Mouse (Mus musculus) forebrain, embryonic 14.5 days (tissue): ENCODE measurements around the gene Hist1h4j. TPM values are rescaled to one million over a fixed set of nuclear protein-coding genes. Genes with fewer than 3 reads are reported as not detected.
"Not testable (repeated sequence)": the region's sequence is repeated elsewhere in the genome, so short reads cannot be mapped to it uniquely, and the experiment has no call there.

Experiments
- ATAC-seq: fragments of 200-750 bp; cut with Nextera tagmentation; 2 replicates; pipeline ENCODE4 v1.8.0; 2017; ENCODE audit warnings: mild to moderate bottlenecking, moderate library complexity
- DNase-seq: peaks from one replicate; pipeline ENCODE4 v3.0.0-alpha.2; 2015; ENCODE audit warnings: low spot score
- H3K27ac ChIP-seq: fragments of 300-500 bp; sonication (generic); 2 replicates; pipeline ENCODE4 v1.5.1; 2014; ENCODE audit warnings: low read depth, mild to moderate bottlenecking, control low read depth, low read length, moderate library complexity
- H3K27me3 ChIP-seq: fragments of 300-500 bp; sonication (generic); replicated peaks from 2 replicates; pipeline ENCODE4 v1.6.1; 2014; ENCODE audit warnings: low read length, control low read depth, mixed read lengths; ENCODE audit not compliant: control insufficient read depth, insufficient read depth
- H3K36me3 ChIP-seq: fragments of 300-500 bp; sonication (generic); 2 replicates; pipeline ENCODE4 v1.6.1; 2014; ENCODE audit warnings: low read length, control low read depth; ENCODE audit not compliant: control insufficient read depth, insufficient read depth
- H3K4me1 ChIP-seq: fragments of 300-500 bp; sonication (generic); 2 replicates; pipeline ENCODE4 v1.6.1; 2014; ENCODE audit warnings: antibody characterized with exemption, low read length, control low read depth; ENCODE audit not compliant: control insufficient read depth, insufficient read depth
- H3K4me2 ChIP-seq: fragments of 300-500 bp; sonication (generic); 2 replicates; pipeline ENCODE4 v1.6.1; 2014; ENCODE audit warnings: mild to moderate bottlenecking, control low read depth, low read length
- H3K4me3 ChIP-seq: fragments of 300-500 bp; sonication (generic); 2 replicates; pipeline ENCODE4 v1.5.1; 2014; ENCODE audit warnings: low read depth, low read length, control low read depth
- H3K9ac ChIP-seq: fragments of 300-500 bp; sonication (generic); 2 replicates; pipeline ENCODE4 v1.6.1; 2014; ENCODE audit warnings: mild to moderate bottlenecking, low read length, control low read depth, moderate library complexity
- H3K9me3 ChIP-seq: fragments of 300-500 bp; sonication (generic); replicated peaks from 2 replicates; pipeline ENCODE4 v1.6.1; 2016; ENCODE audit warnings: low read length, control low read depth, mixed read lengths; ENCODE audit not compliant: control insufficient read depth
- WGBS: fragments of 180-500 bp; shearing (Covaris S2); extraction: QIAGEN DNeasy Blood & Tissue Kit; methylation state at CpG from one replicate; pipeline ENCODE4 v1.1.7; 2014; 5-methylcytosine and 5-hydroxymethylcytosine counted together
- polyA plus RNA-seq: library from polyadenylated mRNA; unstranded; fragments of >200 nt; fragmentation: Nextera tagmentation; extraction: Ambion mirVana; gene quantifications from 2 replicates; pipeline ENCODE4 v1.2.1, GENCODE M21; 2014

The Hist1h4j gene
- polyA plus RNA-seq, 1 experiment from 2014 or later: 1.7 TPM

- peak overlapping the region; percentile 48 for H3K4me3 ChIP-seq
- H3K9me3 ChIP-seq: no peaks in the 10 kb centered on the region
- peaks cover 22% of the 10 kb centered on the region for H3K4me1 ChIP-seq
- H3K4me2 ChIP-seq: peak overlapping the region; percentile 76
- peak overlapping the region; percentile 83 for H3K9ac ChIP-seq
- no peaks in the 10 kb centered on the region for H3K36me3 ChIP-seq
- H3K27ac ChIP-seq: peak overlapping the region; percentile 92
- peak; percentile 98 for DNase-seq
- H3K27me3 ChIP-seq: no peaks in the 10 kb centered on the region
- peak; percentile 89 for ATAC-seq
- 3% methylated on average over 33 of the region's 33 CpGs for WGBS
Observed at GRCm38 (mm10) chr13:21778814-21779766, 44.2 kb downstream of the Hist1h4j start.

- peaks cover 26% of the 10 kb centered on the region for H3K4me1 ChIP-seq
- H3K36me3 ChIP-seq: no peaks in the 10 kb centered on the region
- no peaks in the 10 kb centered on the region for H3K27me3 ChIP-seq
- H3K9ac ChIP-seq: peak within 1 kb of the TSS; percentile 83
- H3K4me2 ChIP-seq: peak within 1 kb of the TSS; percentile 76
- WGBS: under 1% methylated on average over 44 of the region's 44 CpGs
- peak; percentile 85 for DNase-seq
- ATAC-seq: peak; percentile 29
- peak within 1 kb of the TSS; percentile 48 for H3K4me3 ChIP-seq
- H3K9me3 ChIP-seq: no peaks in the 10 kb centered on the region
- peak within 1 kb of the TSS; percentile 92 for H3K27ac ChIP-seq
Observed at GRCm38 (mm10) chr13:21779767-21780731, 45.2 kb downstream of the Hist1h4j start, which contains the start of gene Hist1h1b. Gene Hist1h1b (minus strand): TSS chr13:21780625.

GRCm38 (mm10) chr13:21781021-21781555 is 46.2 kb downstream of the Hist1h4j start:
- DNase-seq (no peak), ATAC-seq (no peak)
- no peak overlapping the region for H3K4me3 ChIP-seq
- peak overlapping the region; percentile 83 for H3K9ac ChIP-seq
- WGBS: 41% methylated on average over 6 of the region's 6 CpGs
- H3K27ac ChIP-seq: peak overlapping the region; percentile 58; the same call in 1 of the 2 replicates
- peaks cover 30% of the 10 kb centered on the region for H3K4me1 ChIP-seq
- no peaks in the 10 kb centered on the region for H3K27me3 ChIP-seq
- no peaks in the 10 kb centered on the region for H3K9me3 ChIP-seq
- H3K4me2 ChIP-seq: peak overlapping the region; percentile 76
- H3K36me3 ChIP-seq: no peaks in the 10 kb centered on the region

- peaks cover 34% of the 10 kb centered on the region for H3K4me1 ChIP-seq
- ATAC-seq (no peak), DNase-seq (no peak)
- H3K27me3 ChIP-seq: no peaks in the 10 kb centered on the region
- no peak overlapping the region for H3K9ac ChIP-seq
- H3K36me3 ChIP-seq: no peaks in the 10 kb centered on the region
- 90% methylated on average over 1 of the region's 1 CpGs for WGBS
- H3K4me3 ChIP-seq: no peak overlapping the region
- no peak overlapping the region for H3K4me2 ChIP-seq
- H3K27ac ChIP-seq: no peak overlapping the region
- H3K9me3 ChIP-seq: no peaks in the 10 kb centered on the region
Observed at GRCm38 (mm10) chr13:21781639-21782038, 46.8 kb downstream of the Hist1h4j start.

- DNase-seq: peak; percentile 63
- WGBS: under 1% methylated on average over 14 of the region's 35 CpGs
- Histone ChIP-seq H3K27ac (peak overlapping the region; percentile 87), H3K4me3 (peak overlapping the region; percentile 37), H3K4me2 (peak overlapping the region; percentile 67), H3K4me1 (peaks cover 34% of the 10 kb centered on the region), H3K9ac (peak overlapping the region; percentile 68)
- H3K9me3 ChIP-seq, H3K36me3 ChIP-seq, H3K27me3 ChIP-seq, ATAC-seq: not testable (repeated sequence)
Observed at GRCm38 (mm10) chr13:21782361-21783254, 47.7 kb downstream of the Hist1h4j start.

DNA sequence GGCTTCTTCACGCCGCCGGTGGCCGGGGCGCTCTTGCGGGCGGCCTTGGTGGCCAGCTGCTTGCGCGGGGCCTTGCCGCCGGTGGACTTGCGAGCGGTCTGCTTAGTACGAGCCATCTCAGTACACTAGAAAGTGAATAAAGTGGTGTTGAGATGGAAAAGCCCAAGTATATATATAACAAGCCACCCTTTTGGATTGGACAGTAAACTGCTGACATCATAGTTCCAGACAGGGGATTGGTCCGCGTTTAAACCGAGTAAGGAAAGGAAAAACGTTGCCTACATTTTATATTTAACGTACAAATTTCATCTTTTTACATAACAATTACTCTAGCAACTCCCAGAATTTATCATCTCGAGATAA is 48.4 kb downstream of the Hist1h4j start, which contains the start of gene Hist1h3i:
Gene Hist1h3i (minus strand): TSS at position 116 of the 363 bp plus-strand sequence.
- H3K27ac ChIP-seq: peak within 1 kb of the TSS; percentile 87
- 0% methylated on average over 11 of the region's 20 CpGs for WGBS
- ATAC-seq (peak; percentile 73), DNase-seq (peak; percentile 97)
- no peaks in the 10 kb centered on the region for H3K27me3 ChIP-seq
- peaks cover 39% of the 10 kb centered on the region for H3K4me1 ChIP-seq
- H3K9me3 ChIP-seq: no peaks in the 10 kb centered on the region
- no peaks in the 10 kb centered on the region for H3K36me3 ChIP-seq
- peak within 1 kb of the TSS; percentile 37 for H3K4me3 ChIP-seq
- peak within 1 kb of the TSS; percentile 68 for H3K9ac ChIP-seq
- H3K4me2 ChIP-seq: peak within 1 kb of the TSS; percentile 67

DNA sequence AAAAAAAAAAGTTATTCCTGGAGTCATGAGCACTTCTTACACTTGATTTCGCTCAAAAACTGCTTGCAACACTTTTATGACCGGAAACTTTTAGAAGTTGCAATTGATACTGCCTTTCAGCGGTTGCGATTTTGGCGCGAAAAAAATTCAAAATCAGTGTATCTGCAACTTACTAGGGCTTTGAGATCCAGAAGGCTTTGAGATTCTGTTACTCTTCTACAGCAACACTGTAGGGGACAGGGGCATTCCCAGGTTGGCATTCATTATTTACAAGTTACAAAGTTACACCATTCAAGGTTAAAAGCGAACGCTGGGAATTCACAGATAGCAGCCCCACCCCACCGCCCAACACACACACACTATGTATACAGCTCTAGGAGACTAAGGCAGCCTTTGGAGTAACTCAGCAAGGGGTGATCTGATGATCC is 48.9 kb downstream of the Hist1h4j start:
- ATAC-seq (no peak), DNase-seq (peak; percentile 77)
- Histone ChIP-seq H3K9ac (peak overlapping the region; percentile 49; the same call in 1 of the 2 replicates), H3K27me3 (no peaks in the 10 kb centered on the region), H3K27ac (peak overlapping the region; percentile 84), H3K36me3 (no peaks in the 10 kb centered on the region), H3K9me3 (no peaks in the 10 kb centered on the region), H3K4me2 (peak overlapping the region; percentile 67), H3K4me1 (peaks cover 39% of the 10 kb centered on the region), H3K4me3 (peak overlapping the region; percentile 37)
- WGBS: under 1% methylated on average over 9 of the region's 9 CpGs
